Mouse (Mus musculus) brain, embryonic 14.5 days (tissue): ENCODE measurements around the gene Mrgprd.

Source experiments
- CTCF ChIP-seq: fragments of 200-500 bp; IDR thresholded peaks from 2 replicates; pipeline ENCODE4 v1.5.1; 2012; ENCODE audit warnings: inconsistent platforms, mild to moderate bottlenecking, moderate library complexity, borderline replicate concordance; ENCODE audit not compliant: insufficient read depth, insufficient read length; ENCODE audit errors: extremely low read depth
- POLR2A ChIP-seq: fragments of 200-500 bp; IDR thresholded peaks from 2 replicates; pipeline ENCODE4 v1.6.1; 2012; ENCODE audit warnings: mild to moderate bottlenecking, inconsistent platforms, borderline replicate concordance; ENCODE audit not compliant: poor library complexity, insufficient read depth, insufficient read length, severe bottlenecking; ENCODE audit errors: extremely low read depth

- peak; percentile 16; the same call in 1 of the 2 replicates for TF ChIP-seq CTCF
- no peak for TF ChIP-seq POLR2A
Measured at GRCm38 (mm10) chr7:145330641-145331040, 16.0 kb downstream of the Mrgprd start.
